Mouse (Mus musculus): ENCODE measurements around the gene Usf1.

GRCm38 (mm10) chr1:171446854-171447253, 35.7 kb downstream of the Usf1 start:
- TF ChIP-seq USF2 (conservative IDR thresholded peaks at IDR 0.05; ENCODE audit: low read depth, low read length): no peak
- TF ChIP-seq BHLHE40 (IDR thresholded peaks at IDR 0.05; ENCODE audit: low read depth, low read length): no peak
- TF ChIP-seq MAFK (IDR thresholded peaks at IDR 0.05; ENCODE audit: insufficient replicate concordance, low read length): no peak
- no peak for TF ChIP-seq HCFC1 (IDR thresholded peaks at IDR 0.05; ENCODE audit: low read depth, low read length)
- no peak for TF ChIP-seq EP300 (IDR thresholded peaks at IDR 0.05; ENCODE audit: low read length)
- no peak for TF ChIP-seq ZNF384 (IDR thresholded peaks at IDR 0.05; ENCODE audit: low read depth, low read length)
- no peak for TF ChIP-seq RAD21 (IDR thresholded peaks at IDR 0.05; ENCODE audit: low read depth, low read length)
- TF ChIP-seq CTCF (conservative IDR thresholded peaks at IDR 0.05 in 1 of 2, IDR thresholded peaks at IDR 0.05 in 1 of 2; ENCODE audit: low read depth in 2 of 2, low read length in 2 of 2): no peak
- TF ChIP-seq POLR2A (IDR thresholded peaks at IDR 0.05; ENCODE audit: low read depth, low read length): no peak
- TF ChIP-seq CHD1 (IDR thresholded peaks at IDR 0.05; ENCODE audit: low read depth, low read length): no peak
- no peak for TF ChIP-seq ELF1 (IDR thresholded peaks at IDR 0.05; ENCODE audit: low read depth, low read length)
- no peak for TF ChIP-seq MEF2A (IDR thresholded peaks at IDR 0.05; ENCODE audit: borderline replicate concordance, low read depth, low read length)
- no peak for TF ChIP-seq ZMIZ1 (IDR thresholded peaks at IDR 0.05; ENCODE audit: low read depth, low read length)
- no peak for TF ChIP-seq MAX (IDR thresholded peaks at IDR 0.05; ENCODE audit: low read length)
